Mouse (Mus musculus) ES-E14 (cell line): ENCODE data around the gene Col24a1. TPM values are rescaled to one million over a fixed set of nuclear protein-coding genes. Genes with fewer than 3 reads are reported as not detected.

Source experiments
- DNase-seq: peaks from one replicate; pipeline ENCODE4 v3.0.0-alpha.2; 2013; ENCODE audit warnings: low read depth, low spot score
- H3K27ac ChIP-seq: 2 replicates; pipeline ENCODE4 v1.5.1; 2012; ENCODE audit warnings: low read depth, mild to moderate bottlenecking, low read length, moderate library complexity, mixed read lengths; ENCODE audit not compliant: poor library complexity, insufficient read depth, severe bottlenecking
- H3K36me3 ChIP-seq: 2 replicates; pipeline ENCODE4 v1.6.1; 2012; ENCODE audit warnings: mild to moderate bottlenecking, low read length, moderate library complexity, mixed read lengths; ENCODE audit not compliant: control insufficient read depth, poor library complexity, insufficient read depth, severe bottlenecking
- H3K4me1 ChIP-seq, 2 experiments: fragments of 150-350 bp in 1 of 2; sonication (generic) in 1 of 2; 2 replicates each; pipeline ENCODE4 v1.6.1; 2012; ENCODE audit warnings: low read length in 2 of 2, mild to moderate bottlenecking in 1 of 2, mixed read lengths in 1 of 2; ENCODE audit not compliant: control insufficient read depth in 2 of 2, insufficient read depth in 2 of 2, poor library complexity in 1 of 2
- H3K4me3 ChIP-seq, 2 experiments: fragments of 150-350 bp in 1 of 2; sonication (generic) in 1 of 2; 2 replicates each; pipeline ENCODE4 v1.5.1; 2012; ENCODE audit warnings: low read length in 2 of 2, low read depth in 1 of 2, mild to moderate bottlenecking in 1 of 2, mixed read lengths in 1 of 2; ENCODE audit not compliant: insufficient read depth in 1 of 2, poor library complexity in 1 of 2, severe bottlenecking in 1 of 2
- H3K9ac ChIP-seq: 2 replicates; pipeline ENCODE4 v1.6.1; 2012; ENCODE audit warnings: low read depth, mild to moderate bottlenecking, low read length, mixed read lengths; ENCODE audit not compliant: poor library complexity, insufficient read depth, severe bottlenecking
- H3K9me3 ChIP-seq: fragments of 150-350 bp; sonication (generic); 2 replicates; pipeline ENCODE4 v1.6.1; 2012; ENCODE audit warnings: low read depth, mild to moderate bottlenecking, low read length; ENCODE audit not compliant: control insufficient read depth, insufficient read depth
- CHD2 ChIP-seq: IDR thresholded peaks from 2 replicates; pipeline ENCODE4 v1.6.1; 2014; ENCODE audit warnings: mild to moderate bottlenecking, low read depth, low read length, inconsistent platforms
- HCFC1 ChIP-seq: IDR thresholded peaks from 2 replicates; pipeline ENCODE4 v1.6.1; 2012; ENCODE audit warnings: low read length, inconsistent platforms, borderline replicate concordance; ENCODE audit not compliant: insufficient read depth
- MAFK ChIP-seq: IDR thresholded peaks from 2 replicates; pipeline ENCODE4 v1.6.1; 2014; ENCODE audit warnings: mild to moderate bottlenecking, low read depth, low read length, inconsistent platforms; ENCODE audit not compliant: insufficient read depth
- ZC3H11A ChIP-seq: IDR thresholded peaks from 2 replicates; pipeline ENCODE4 v1.6.1; 2012; ENCODE audit warnings: low read depth, mild to moderate bottlenecking, inconsistent platforms, low read length, borderline replicate concordance
- ZNF384 ChIP-seq: IDR thresholded peaks from 2 replicates; pipeline ENCODE4 v1.6.1; 2012; ENCODE audit warnings: low read depth, low read length, inconsistent platforms
- in situ Hi-C, 2 experiments: fragments of 600-800 bp; cut with MboI; formaldehyde crosslinking; loops; one replicate each; pipeline ENCODE4 v1.15.1; 2025; ENCODE audit warnings: low sequenced_read_pairs in 2 of 2, inconsistent platforms in 1 of 2; ENCODE audit not compliant: unreplicated experiment in 2 of 2
- total RNA-seq: library from RNA; depleted of rRNA; stranded (reverse); fragments of 300-350 nt; gene quantifications from 2 replicates; pipeline ENCODE4 v1.2.3, GENCODE M21; 2012

Gene Col24a1
- total RNA-seq, 1 experiment, result 0.09 TPM

DNA sequence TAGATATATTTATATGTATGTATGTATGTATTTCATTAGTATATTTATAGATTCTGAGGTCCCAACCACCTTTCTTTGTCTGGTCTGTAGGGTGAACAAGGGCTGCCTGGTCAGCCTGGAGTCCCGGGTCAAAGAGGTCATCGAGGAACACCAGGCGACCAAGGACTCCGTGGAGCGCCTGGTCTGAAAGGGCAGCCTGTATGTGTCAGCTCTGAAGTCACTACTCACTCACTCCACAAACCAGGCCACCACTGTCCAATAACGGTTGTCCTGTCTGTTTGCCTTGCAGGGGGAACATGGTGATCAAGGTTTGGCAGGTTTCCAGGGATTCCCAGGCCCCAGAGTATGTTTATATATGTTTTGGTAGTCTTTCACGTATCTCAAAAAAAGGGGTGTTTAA, 216.3 kb downstream of the Col24a1 start:
- H3K4me3 ChIP-seq, result no peak overlapping the region
- H3K4me1 ChIP-seq, result no peaks in the 10 kb centered on the region
- no peak overlapping the region for H3K9ac ChIP-seq
- no peak overlapping the region for H3K27ac ChIP-seq
- no peak for TF ChIP-seq ZNF384
- no peak for TF ChIP-seq ZC3H11A
- TF ChIP-seq CHD2, result no peak
- no peak for TF ChIP-seq MAFK
- TF ChIP-seq HCFC1, result no peak
- no peaks in the 10 kb centered on the region for H3K36me3 ChIP-seq
- no peaks in the 10 kb centered on the region for H3K9me3 ChIP-seq
- in situ Hi-C loops, result no loop called here
- no peak for DNase-seq

DNA sequence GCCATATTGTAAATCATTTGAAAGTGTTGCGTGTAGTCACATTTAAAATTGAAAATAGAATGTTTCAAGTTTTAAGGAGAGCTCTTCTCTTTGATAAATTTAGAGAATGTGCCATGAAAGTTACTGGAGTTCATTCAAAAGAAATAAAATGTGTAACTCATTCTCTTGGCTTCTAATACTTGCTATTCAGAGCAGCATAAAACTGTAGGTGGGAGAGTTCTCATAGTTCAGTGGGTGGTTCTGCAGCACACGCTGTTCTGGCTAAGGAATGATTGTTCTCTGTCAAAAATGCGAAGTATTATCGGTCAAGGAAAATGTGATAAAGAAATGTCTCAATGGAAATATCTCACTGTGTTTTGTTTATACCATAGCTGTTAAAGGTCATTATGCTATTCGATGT, 221.9 kb downstream of the Col24a1 start:
- in situ Hi-C loops, result no loop called here
- no peak for DNase-seq
- H3K4me3 ChIP-seq, result no peak overlapping the region
- no peak for TF ChIP-seq CHD2
- TF ChIP-seq ZC3H11A, result no peak
- no peak for TF ChIP-seq HCFC1
- no peak for TF ChIP-seq ZNF384
- no peak for TF ChIP-seq MAFK
- H3K27ac ChIP-seq, result no peak overlapping the region
- no peak overlapping the region for H3K9ac ChIP-seq
- H3K4me1 ChIP-seq, result no peaks in the 10 kb centered on the region
- no peaks in the 10 kb centered on the region for H3K36me3 ChIP-seq
- H3K9me3 ChIP-seq, result no peaks in the 10 kb centered on the region

DNA sequence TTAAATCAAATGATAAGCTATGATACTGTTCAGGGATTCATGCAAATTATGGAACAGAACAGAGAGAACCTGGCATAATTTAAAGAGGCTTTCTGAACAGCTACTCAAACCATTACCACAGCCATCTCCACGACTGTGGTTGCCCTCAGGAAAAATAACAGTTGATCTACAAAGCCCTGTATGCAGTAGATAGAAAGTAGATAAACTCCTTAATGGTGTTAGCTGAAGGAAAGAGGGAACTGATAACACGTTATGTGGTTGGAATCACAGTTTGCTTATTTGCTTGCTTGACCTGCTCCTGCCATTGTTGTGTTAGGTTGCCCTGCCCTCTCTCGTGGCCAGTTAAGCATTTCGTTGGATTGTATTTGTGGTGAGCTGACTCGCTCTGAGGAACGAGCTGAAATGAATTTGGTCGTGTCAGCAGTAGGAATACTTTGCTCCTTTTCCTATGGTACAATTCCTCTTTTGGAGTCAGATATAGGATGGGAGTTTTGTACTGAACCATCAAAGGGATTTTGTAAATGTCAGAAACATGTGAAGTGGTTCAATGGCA, 229.3 kb downstream of the Col24a1 start:
- TF ChIP-seq HCFC1, result no peak
- no peak for TF ChIP-seq CHD2
- no peak for TF ChIP-seq ZNF384
- no peak for TF ChIP-seq MAFK
- no peak for TF ChIP-seq ZC3H11A
- H3K27ac ChIP-seq, result no peak overlapping the region
- in situ Hi-C loops, result no loop called here
- DNase-seq, result no peak
- H3K9ac ChIP-seq, result no peak overlapping the region
- no peaks in the 10 kb centered on the region for H3K36me3 ChIP-seq
- no peaks in the 10 kb centered on the region for H3K4me1 ChIP-seq
- H3K9me3 ChIP-seq, result no peaks in the 10 kb centered on the region
- H3K4me3 ChIP-seq, result no peak overlapping the region

DNA sequence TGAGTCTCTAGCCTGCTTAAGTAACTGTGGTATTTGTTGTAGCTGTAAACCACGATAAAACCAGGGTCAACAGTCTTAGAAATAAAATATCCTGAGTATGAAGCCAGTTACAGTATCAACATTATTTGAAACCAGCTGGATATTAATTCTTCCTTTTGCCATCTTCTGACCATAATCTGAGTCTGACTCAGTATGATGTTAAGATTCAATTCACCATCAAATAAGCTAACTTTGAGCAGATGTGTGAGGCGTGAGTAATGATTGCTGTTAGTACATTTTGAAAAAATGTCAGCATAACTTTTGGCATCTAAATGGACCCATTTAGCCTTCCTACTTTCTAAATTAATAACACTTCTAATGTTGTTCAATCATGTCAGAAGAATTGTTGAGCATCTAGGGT, 230.0 kb downstream of the Col24a1 start:
- Histone ChIP-seq H3K36me3 (no peaks in the 10 kb centered on the region), H3K9ac (no peak overlapping the region), H3K9me3 (no peaks in the 10 kb centered on the region), H3K27ac (no peak overlapping the region), H3K4me3 (no peak overlapping the region), H3K4me1 (no peaks in the 10 kb centered on the region)
- TF ChIP-seq ZC3H11A (no peak), MAFK (no peak)
- in situ Hi-C loops, result no loop called here
- DNase-seq, result no peak

DNA sequence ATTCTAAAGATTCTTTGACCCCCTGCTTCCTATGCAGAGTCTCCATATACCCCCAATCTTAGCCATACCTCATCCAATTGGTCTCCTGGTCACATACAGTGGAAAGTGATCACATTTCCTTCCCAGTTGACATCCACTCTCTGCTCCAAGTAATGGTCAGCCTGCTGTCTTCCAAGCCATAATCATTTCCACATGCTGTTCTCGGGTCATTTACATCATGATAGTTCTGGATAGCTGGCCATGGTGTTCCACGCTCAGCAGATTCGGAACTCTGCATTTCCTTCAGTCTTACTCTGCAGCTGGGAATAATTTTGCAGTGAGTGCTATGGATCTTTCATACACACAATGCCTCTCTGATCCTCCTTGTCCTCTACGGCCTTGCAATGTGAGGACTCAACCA, 233.0 kb downstream of the Col24a1 start:
- no peak for DNase-seq
- in situ Hi-C loops, result no loop called here
- TF ChIP-seq MAFK (no peak), HCFC1 (no peak), ZNF384 (no peak), ZC3H11A (no peak), CHD2 (no peak)
- no peak overlapping the region for H3K9ac ChIP-seq
- H3K36me3 ChIP-seq, result no peaks in the 10 kb centered on the region
- H3K4me3 ChIP-seq, result no peak overlapping the region
- H3K4me1 ChIP-seq, result no peaks in the 10 kb centered on the region
- no peak overlapping the region for H3K27ac ChIP-seq
- H3K9me3 ChIP-seq, result no peaks in the 10 kb centered on the region
